Mouse (Mus musculus) limb, embryonic 15.5 days (tissue): ENCODE results near the gene Olfr178. TPM values are rescaled to one million over a fixed set of nuclear protein-coding genes. Genes with fewer than 3 reads are reported as not detected.

ENCODE experiments used
- ATAC-seq: fragments of 200-750 bp; cut with Nextera tagmentation; 2 replicates; pipeline ENCODE4 v1.8.0; 2017; ENCODE audit warnings: low read depth, moderate TSS enrichment; ENCODE audit not compliant: insufficient number of reproducible peaks, low FRiP score, low TSS enrichment
- H3K27ac ChIP-seq: fragments of 300-500 bp; sonication (generic); 2 replicates; pipeline ENCODE4 v1.5.1; 2015; ENCODE audit warnings: moderate library complexity, mild to moderate bottlenecking, inconsistent platforms
- H3K27me3 ChIP-seq: fragments of 300-500 bp; sonication (generic); 2 replicates; pipeline ENCODE4 v1.6.1; 2015; ENCODE audit warnings: inconsistent platforms
- H3K36me3 ChIP-seq: fragments of 300-500 bp; sonication (generic); 2 replicates; pipeline ENCODE4 v1.6.1; 2015; ENCODE audit warnings: inconsistent platforms
- H3K4me1 ChIP-seq: fragments of 300-500 bp; sonication (generic); 2 replicates; pipeline ENCODE4 v1.6.1; 2015; ENCODE audit warnings: inconsistent platforms
- H3K4me2 ChIP-seq: fragments of 300-500 bp; sonication (generic); 2 replicates; pipeline ENCODE4 v1.6.1; 2015; ENCODE audit warnings: mild to moderate bottlenecking, inconsistent platforms
- H3K4me3 ChIP-seq: fragments of 300-500 bp; sonication (generic); 2 replicates; pipeline ENCODE4 v1.5.1; 2015; ENCODE audit warnings: mild to moderate bottlenecking, inconsistent platforms
- H3K9ac ChIP-seq: fragments of 300-500 bp; sonication (generic); 2 replicates; pipeline ENCODE4 v1.6.1; 2015; ENCODE audit warnings: inconsistent platforms
- H3K9me3 ChIP-seq: fragments of 300-500 bp; sonication (generic); 2 replicates; pipeline ENCODE4 v1.6.1; 2016; ENCODE audit warnings: inconsistent platforms
- WGBS: fragments of 180-500 bp; shearing (Covaris S2); methylation state at CpG from one replicate; pipeline ENCODE4 v1.1.7; 2015; 5-methylcytosine and 5-hydroxymethylcytosine counted together
- polyA plus RNA-seq: library from polyadenylated mRNA; unstranded; fragments of >200 nt; fragmentation: Nextera tagmentation; extraction: Ambion mirVana; gene quantifications from 2 replicates; pipeline ENCODE4 v1.2.1, GENCODE M21; 2015

Gene Olfr178
- not detected in 2 replicates for polyA plus RNA-seq

GRCm38 (mm10) chr16:58891963-58892362, at the start of gene Olfr178:
Gene Olfr178 (minus strand): TSS chr16:58892063.
- H3K4me2 ChIP-seq: no peak within 1 kb of the TSS
- 89% methylated on average over 3 of the region's 3 CpGs for WGBS
- no peak within 1 kb of the TSS for H3K9ac ChIP-seq
- H3K4me1 ChIP-seq: no peaks in the 10 kb centered on the region
- H3K27me3 ChIP-seq: no peaks in the 10 kb centered on the region
- H3K9me3 ChIP-seq: no peaks in the 10 kb centered on the region
- no peaks in the 10 kb centered on the region for H3K36me3 ChIP-seq
- no peak within 1 kb of the TSS for H3K27ac ChIP-seq
- no peak within 1 kb of the TSS for H3K4me3 ChIP-seq
- no peak for ATAC-seq

- no peaks in the 10 kb centered on the region for H3K9me3 ChIP-seq
- no peak within 1 kb of the TSS for H3K9ac ChIP-seq
- H3K36me3 ChIP-seq: no peaks in the 10 kb centered on the region
- ATAC-seq: no peak
- no peaks in the 10 kb centered on the region for H3K27me3 ChIP-seq
- no peak within 1 kb of the TSS for H3K4me2 ChIP-seq
- WGBS: 82% methylated on average over 4 of the region's 4 CpGs
- H3K4me1 ChIP-seq: no peaks in the 10 kb centered on the region
- H3K27ac ChIP-seq: no peak within 1 kb of the TSS
- H3K4me3 ChIP-seq: no peak within 1 kb of the TSS
Measured at GRCm38 (mm10) chr16:58929292-58929691, 37.4 kb upstream of the Olfr178 start, which contains the start of gene Olfr180. Gene Olfr180 (minus strand): TSS chr16:58929392.

- no peak within 1 kb of the TSS for H3K27ac ChIP-seq
- no peaks in the 10 kb centered on the region for H3K4me1 ChIP-seq
- H3K36me3 ChIP-seq: no peaks in the 10 kb centered on the region
- no peaks in the 10 kb centered on the region for H3K9me3 ChIP-seq
- no peak for ATAC-seq
- no peak within 1 kb of the TSS for H3K4me2 ChIP-seq
- WGBS: 68% methylated on average over 1 of the region's 1 CpGs
- no peak within 1 kb of the TSS for H3K4me3 ChIP-seq
- H3K27me3 ChIP-seq: no peaks in the 10 kb centered on the region
- H3K9ac ChIP-seq: no peak within 1 kb of the TSS
Measured at GRCm38 (mm10) chr16:58928655-58929054, 36.8 kb upstream of the Olfr178 start, which contains the start of gene Olfr181. Gene Olfr181 (minus strand): TSS chr16:58928755.

GRCm38 (mm10) chr16:58884416-58884815, 7.4 kb downstream of the Olfr178 start:
- H3K27ac ChIP-seq: no peak overlapping the region
- no peak overlapping the region for H3K9ac ChIP-seq
- WGBS: 90% methylated on average over 2 of the region's 2 CpGs
- no peak overlapping the region for H3K4me2 ChIP-seq
- H3K36me3 ChIP-seq: no peaks in the 10 kb centered on the region
- H3K4me1 ChIP-seq: no peaks in the 10 kb centered on the region
- no peak overlapping the region for H3K4me3 ChIP-seq
- ATAC-seq: no peak
- H3K27me3 ChIP-seq: no peaks in the 10 kb centered on the region
- no peaks in the 10 kb centered on the region for H3K9me3 ChIP-seq

DNA sequence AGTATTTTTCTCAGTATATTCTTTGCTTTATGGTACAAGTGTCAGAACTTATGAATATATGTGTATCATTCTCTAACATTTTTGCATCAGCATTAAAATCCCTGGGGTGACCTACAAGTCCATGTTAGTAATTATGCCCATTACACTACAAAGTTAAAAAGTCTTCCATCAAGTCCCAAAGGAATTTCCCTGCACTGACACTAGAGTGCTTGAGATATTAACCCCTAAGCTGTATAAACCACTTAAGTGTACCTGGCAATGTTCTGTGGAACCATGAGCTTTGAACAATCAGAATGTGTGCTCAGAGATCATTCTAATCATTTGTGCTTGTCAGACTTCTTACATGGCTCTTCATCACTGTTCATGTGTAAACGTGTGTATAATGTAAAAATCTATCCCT, 17.2 kb downstream of the Olfr178 start, which contains the start of gene Olfr177:
Olfr177 (minus strand) TSS at position 101 of the 400 bp plus-strand sequence.
- Histone ChIP-seq H3K4me1 (no peaks in the 10 kb centered on the region), H3K27me3 (no peaks in the 10 kb centered on the region), H3K27ac (no peak within 1 kb of the TSS), H3K36me3 (no peaks in the 10 kb centered on the region), H3K9me3 (no peaks in the 10 kb centered on the region), H3K4me3 (no peak within 1 kb of the TSS), H3K9ac (no peak within 1 kb of the TSS), H3K4me2 (no peak within 1 kb of the TSS)
- no peak for ATAC-seq
- WGBS: 51% methylated on average over 1 of the region's 1 CpGs

DNA sequence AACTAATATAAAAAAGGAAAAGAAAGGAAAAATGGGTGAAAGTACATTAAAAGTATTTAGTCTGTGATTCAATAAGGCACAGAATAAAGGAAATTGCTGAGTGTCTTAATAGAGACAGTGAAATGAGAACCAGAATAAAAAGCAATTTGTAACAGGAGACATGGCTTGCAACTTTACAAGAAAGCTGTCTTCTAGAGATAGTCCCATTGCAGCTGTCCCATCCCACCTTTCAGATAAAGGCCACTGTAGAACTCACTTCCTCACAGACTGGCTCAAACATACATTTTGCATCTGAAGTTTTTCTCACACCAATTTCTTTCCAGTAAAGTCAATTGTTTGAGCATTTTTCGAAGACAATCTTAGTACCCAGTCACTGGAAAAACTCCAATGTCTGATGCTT, 30.4 kb downstream of the Olfr178 start:
- Histone ChIP-seq H3K27me3 (no peaks in the 10 kb centered on the region), H3K9me3 (no peaks in the 10 kb centered on the region), H3K9ac (no peak overlapping the region), H3K27ac (no peak overlapping the region), H3K36me3 (no peaks in the 10 kb centered on the region), H3K4me1 (no peaks in the 10 kb centered on the region), H3K4me3 (no peak overlapping the region), H3K4me2 (no peak overlapping the region)
- ATAC-seq: no peak
- 56% methylated on average over 1 of the region's 1 CpGs for WGBS

GRCm38 (mm10) chr16:58860032-58860737, 31.7 kb downstream of the Olfr178 start:
- H3K36me3 ChIP-seq: no peaks in the 10 kb centered on the region
- ATAC-seq: no peak
- no peaks in the 10 kb centered on the region for H3K4me1 ChIP-seq
- WGBS: 88% methylated on average over 2 of the region's 2 CpGs
- no peak overlapping the region for H3K9ac ChIP-seq
- no peaks in the 10 kb centered on the region for H3K27me3 ChIP-seq
- H3K4me2 ChIP-seq: no peak overlapping the region
- no peaks in the 10 kb centered on the region for H3K9me3 ChIP-seq
- no peak overlapping the region for H3K27ac ChIP-seq
- H3K4me3 ChIP-seq: no peak overlapping the region

Other genes starting within 250 kb of the Olfr178 start
- gene Cpox, start 221.8 kb downstream of the Olfr178 start, polyA plus RNA-seq: 25.3 and 30.0 TPM in 2 replicates
- not detected in 2 replicates for gene Gpr15, start 173.0 kb downstream of the Olfr178 start, polyA plus RNA-seq
- 138 and 147 TPM in 2 replicates for gene Cldnd1, start 164.2 kb downstream of the Olfr178 start, polyA plus RNA-seq
- gene Olfr172, start 128.9 kb downstream of the Olfr178 start, polyA plus RNA-seq: not detected in 2 replicates
- not detected in 2 replicates for gene Olfr173, start 91.8 kb downstream of the Olfr178 start, polyA plus RNA-seq
- not detected in 2 replicates for gene Olfr175-ps1, start 65.3 kb downstream of the Olfr178 start, polyA plus RNA-seq
- gene Olfr177, start 17.3 kb downstream of the Olfr178 start, polyA plus RNA-seq: not detected in 2 replicates
- not detected in 2 replicates for gene Olfr181, start 36.7 kb upstream of the Olfr178 start, polyA plus RNA-seq
- gene Olfr180, start 37.3 kb upstream of the Olfr178 start, polyA plus RNA-seq: not detected in 2 replicates
- gene Olfr183, start 103.3 kb upstream of the Olfr178 start, polyA plus RNA-seq: not detected in 2 replicates
- gene Olfr186, start 138.2 kb upstream of the Olfr178 start, polyA plus RNA-seq: not detected in 2 replicates
- not detected in 2 replicates for gene Olfr187, start 147.7 kb upstream of the Olfr178 start, polyA plus RNA-seq
- gene Olfr190, start 185.9 kb upstream of the Olfr178 start, polyA plus RNA-seq: not detected in 2 replicates
- not detected in 2 replicates for gene Olfr191, start 197.8 kb upstream of the Olfr178 start, polyA plus RNA-seq
- not detected in 2 replicates for gene Olfr193, start 219.8 kb upstream of the Olfr178 start, polyA plus RNA-seq
- gene Olfr194, start 229.0 kb upstream of the Olfr178 start, polyA plus RNA-seq: not detected in 2 replicates